Mouse (Mus musculus): ENCODE results near the gene Tnfrsf23. TPM values are rescaled to one million over a fixed set of nuclear protein-coding genes. Genes with fewer than 3 reads are reported as not detected.

The Tnfrsf23 gene
- polyA plus RNA-seq, 1 experiment from 2014 or later, result 4.6 TPM

- WGBS, result 57% methylated on average over 10 of the region's 10 CpGs
- H3K9ac ChIP-seq (ENCODE audit: low read length), result no peak overlapping the region
- H3K4me2 ChIP-seq (ENCODE audit: low read depth, low read length), result no peak overlapping the region
- no peak overlapping the region for H3K27ac ChIP-seq (ENCODE audit: low read length)
- no peaks in the 10 kb centered on the region for H3K9me3 ChIP-seq (replicated peaks; ENCODE audit: control insufficient read depth, low read length)
- no peaks in the 10 kb centered on the region for H3K36me3 ChIP-seq (ENCODE audit: control insufficient read depth, insufficient read depth, low read length)
- ATAC-seq (ENCODE audit: insufficient read depth, low FRiP score), result no peak
- no peaks in the 10 kb centered on the region for H3K27me3 ChIP-seq (ENCODE audit: control insufficient read depth, insufficient read depth, low read length)
- no peaks in the 10 kb centered on the region for H3K4me1 ChIP-seq (ENCODE audit: control insufficient read depth, insufficient read depth, low read length)
- no peak overlapping the region for H3K4me3 ChIP-seq (replicated peaks; ENCODE audit: low read length)
Measured at GRCm38 (mm10) chr7:143627555-143628286, 58.0 kb downstream of the Tnfrsf23 start.

GRCm38 (mm10) chr7:143626178-143626577 is 59.5 kb downstream of the Tnfrsf23 start:
- no peak overlapping the region for H3K27ac ChIP-seq (ENCODE audit: low read length)
- no peak overlapping the region for H3K4me2 ChIP-seq (ENCODE audit: low read depth, low read length)
- H3K27me3 ChIP-seq (ENCODE audit: control insufficient read depth, insufficient read depth, low read length), result no peaks in the 10 kb centered on the region
- no peaks in the 10 kb centered on the region for H3K36me3 ChIP-seq (ENCODE audit: control insufficient read depth, insufficient read depth, low read length)
- H3K4me3 ChIP-seq (replicated peaks; ENCODE audit: low read length), result no peak overlapping the region
- no peaks in the 10 kb centered on the region for H3K4me1 ChIP-seq (ENCODE audit: control insufficient read depth, insufficient read depth, low read length)
- WGBS, result 71% methylated on average over 2 of the region's 2 CpGs
- H3K9me3 ChIP-seq (replicated peaks; ENCODE audit: control insufficient read depth, low read length), result no peaks in the 10 kb centered on the region
- no peak for ATAC-seq (ENCODE audit: insufficient read depth, low FRiP score)
- H3K9ac ChIP-seq (ENCODE audit: low read length), result no peak overlapping the region

- Histone ChIP-seq H3K27ac (ENCODE audit: low read length) (no peak overlapping the region), H3K36me3 (ENCODE audit: control insufficient read depth, insufficient read depth, low read length) (no peaks in the 10 kb centered on the region), H3K9ac (ENCODE audit: low read length) (no peak overlapping the region), H3K9me3 (replicated peaks; ENCODE audit: control insufficient read depth, low read length) (no peaks in the 10 kb centered on the region), H3K4me2 (ENCODE audit: low read depth, low read length) (no peak overlapping the region), H3K4me1 (ENCODE audit: control insufficient read depth, insufficient read depth, low read length) (no peaks in the 10 kb centered on the region), H3K4me3 (replicated peaks; ENCODE audit: low read length) (no peak overlapping the region), H3K27me3 (ENCODE audit: control insufficient read depth, insufficient read depth, low read length) (no peaks in the 10 kb centered on the region)
- ATAC-seq (ENCODE audit: insufficient read depth, low FRiP score), result no peak
- WGBS, result 64% methylated on average over 5 of the region's 5 CpGs
Measured at GRCm38 (mm10) chr7:143625151-143625550, 60.5 kb downstream of the Tnfrsf23 start.

- Histone ChIP-seq H3K4me1 (ENCODE audit: control insufficient read depth, insufficient read depth, low read length) (no peaks in the 10 kb centered on the region), H3K9me3 (replicated peaks; ENCODE audit: control insufficient read depth, low read length) (no peaks in the 10 kb centered on the region), H3K36me3 (ENCODE audit: control insufficient read depth, insufficient read depth, low read length) (no peaks in the 10 kb centered on the region), H3K9ac (ENCODE audit: low read length) (no peak overlapping the region), H3K27ac (ENCODE audit: low read length) (no peak overlapping the region), H3K4me3 (replicated peaks; ENCODE audit: low read length) (no peak overlapping the region), H3K27me3 (ENCODE audit: control insufficient read depth, insufficient read depth, low read length) (no peaks in the 10 kb centered on the region), H3K4me2 (ENCODE audit: low read depth, low read length) (no peak overlapping the region)
- ATAC-seq (ENCODE audit: insufficient read depth, low FRiP score), result no peak
- 69% methylated on average over 3 of the region's 3 CpGs for WGBS
Measured at GRCm38 (mm10) chr7:143624561-143624960, 61.1 kb downstream of the Tnfrsf23 start.

DNA sequence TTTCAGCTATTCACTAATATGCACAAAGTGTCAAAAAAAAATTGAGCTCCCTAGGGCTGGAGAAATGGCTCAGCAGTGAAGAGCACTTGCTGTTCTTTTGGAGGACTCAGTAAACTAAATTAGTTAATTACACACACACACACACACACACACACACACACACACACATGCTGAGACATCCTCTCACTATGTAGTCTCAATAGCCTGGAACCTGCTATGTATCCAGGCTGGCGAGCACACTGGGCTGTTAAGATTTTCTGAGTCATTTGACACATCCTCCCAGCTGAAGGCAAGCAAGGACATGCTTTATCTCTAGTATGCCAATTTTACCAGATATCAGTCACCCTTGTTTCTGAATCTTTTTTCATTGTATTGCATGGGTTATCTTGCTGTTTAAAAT is 64.7 kb downstream of the Tnfrsf23 start:
- Histone ChIP-seq H3K4me1 (ENCODE audit: control insufficient read depth, insufficient read depth, low read length) (no peaks in the 10 kb centered on the region), H3K9me3 (replicated peaks; ENCODE audit: control insufficient read depth, low read length) (no peaks in the 10 kb centered on the region), H3K4me3 (replicated peaks; ENCODE audit: low read length) (no peak overlapping the region), H3K36me3 (ENCODE audit: control insufficient read depth, insufficient read depth, low read length) (no peaks in the 10 kb centered on the region), H3K27me3 (ENCODE audit: control insufficient read depth, insufficient read depth, low read length) (no peaks in the 10 kb centered on the region), H3K27ac (ENCODE audit: low read length) (no peak overlapping the region), H3K9ac (ENCODE audit: low read length) (no peak overlapping the region), H3K4me2 (ENCODE audit: low read depth, low read length) (no peak overlapping the region)
- 52% methylated on average over 1 of the region's 1 CpGs for WGBS
- ATAC-seq (ENCODE audit: insufficient read depth, low FRiP score), result no peak

Other genes with a start within 250 kb of the Tnfrsf23 start
- 402 and 460 TPM in 2 replicates for gene Cdkn1c, start 224.8 kb downstream of the Tnfrsf23 start, polyA plus RNA-seq (2015; fragmentation: Nextera tagmentation; extraction: Ambion mirVana)
- 11.3 and 15.8 TPM in 2 replicates for gene Slc22a18, start 212.1 kb downstream of the Tnfrsf23 start, polyA plus RNA-seq (2015; fragmentation: Nextera tagmentation; extraction: Ambion mirVana)
- gene Phlda2, start 182.7 kb downstream of the Tnfrsf23 start, polyA plus RNA-seq (2015; fragmentation: Nextera tagmentation; extraction: Ambion mirVana), result 11.2 and 12.8 TPM in 2 replicates
- gene Nap1l4, start 136.8 kb downstream of the Tnfrsf23 start, polyA plus RNA-seq (2015; fragmentation: Nextera tagmentation; extraction: Ambion mirVana), result 196 and 204 TPM in 2 replicates
- gene Cars, start 85.8 kb downstream of the Tnfrsf23 start, polyA plus RNA-seq (2015; fragmentation: Nextera tagmentation; extraction: Ambion mirVana), result 72.8 and 85.8 TPM in 2 replicates
- 0.59 and 0.66 TPM in 2 replicates for gene Tnfrsf26, start 57.1 kb downstream of the Tnfrsf23 start, polyA plus RNA-seq (2015; fragmentation: Nextera tagmentation; extraction: Ambion mirVana)
- 6.2 and 6.4 TPM in 2 replicates for gene Tnfrsf22, start 36.2 kb downstream of the Tnfrsf23 start, polyA plus RNA-seq (2015; fragmentation: Nextera tagmentation; extraction: Ambion mirVana)
- 43.5 and 52.2 TPM in 2 replicates for gene Osbpl5, start 71.1 kb upstream of the Tnfrsf23 start, polyA plus RNA-seq (2015; fragmentation: Nextera tagmentation; extraction: Ambion mirVana)
- gene Mrgprg, start 81.1 kb upstream of the Tnfrsf23 start, polyA plus RNA-seq (2015; fragmentation: Nextera tagmentation; extraction: Ambion mirVana), result not detected in 2 replicates
- 0.98 and 1.6 TPM in 2 replicates for gene Mrgpre, start 98.6 kb upstream of the Tnfrsf23 start, polyA plus RNA-seq (2015; fragmentation: Nextera tagmentation; extraction: Ambion mirVana)
- 11.1 and 15.1 TPM in 2 replicates for gene Nadsyn1, start 137.0 kb upstream of the Tnfrsf23 start, polyA plus RNA-seq (2015; fragmentation: Nextera tagmentation; extraction: Ambion mirVana)
- gene Dhcr7, start 137.3 kb upstream of the Tnfrsf23 start, polyA plus RNA-seq (2015; fragmentation: Nextera tagmentation; extraction: Ambion mirVana), result 42.4 and 47.7 TPM in 2 replicates
- not detected in 2 replicates for gene Gm498, start 181.0 kb upstream of the Tnfrsf23 start, polyA plus RNA-seq (2015; fragmentation: Nextera tagmentation; extraction: Ambion mirVana)